Mouse (Mus musculus): ENCODE measurements around the gene Shisa5. TPM values are rescaled to one million over a fixed set of nuclear protein-coding genes. Genes with fewer than 3 reads are reported as not detected.

Shisa5 gene
- polyA plus RNA-seq, 1 experiment, result 4,319 TPM

DNA sequence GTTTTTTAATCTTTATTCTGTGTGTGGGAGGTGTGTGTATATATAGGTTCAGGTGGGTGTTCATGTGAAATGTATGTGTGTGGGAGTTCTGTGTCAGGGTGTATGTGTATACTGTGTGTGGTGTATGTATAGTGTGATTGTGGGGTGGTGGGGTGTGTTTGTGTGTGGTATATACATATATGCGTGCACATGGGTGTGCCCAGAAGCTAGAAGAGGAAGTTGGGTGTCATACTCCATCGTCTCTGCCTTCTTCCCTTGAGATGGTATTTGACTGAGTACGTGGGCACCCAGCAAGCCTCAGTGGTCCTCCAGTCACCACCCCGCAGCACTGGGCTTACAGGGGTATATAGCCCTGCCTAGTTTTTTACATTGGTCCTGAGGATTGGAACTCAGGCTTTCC lies 16.9 kb upstream of the Shisa5 start:
- Histone ChIP-seq H3K36me3 (ENCODE audit: control insufficient read depth, insufficient read depth, low read length) (no peaks in the 10 kb centered on the region; the same call in 1 of the 2 replicates), H3K4me3 (ENCODE audit: extremely low read depth, insufficient read depth, insufficient read length) (no peak overlapping the region), H3K4me1 (ENCODE audit: control insufficient read depth, insufficient read depth, insufficient read length) (peaks cover 22% of the 10 kb centered on the region), H3K27me3 (ENCODE audit: control insufficient read depth, insufficient read depth, low read length) (no peaks in the 10 kb centered on the region), H3K27ac (ENCODE audit: insufficient read depth, low read length) (peak overlapping the region; percentile 92)
- no peak for TF ChIP-seq POLR2A (IDR thresholded peaks at IDR 0.05; ENCODE audit: low read depth, low read length)
- no peak for TF ChIP-seq CTCF (IDR thresholded peaks at IDR 0.05; ENCODE audit: extremely low read depth, insufficient read depth, insufficient read length, insufficient replicate concordance)
- WGBS, result 20% methylated on average over 4 of the region's 4 CpGs
- DNase-seq (ENCODE audit: low read depth in 1 of 2, low spot score in 2 of 2), result peak; percentile 46 to 51

DNA sequence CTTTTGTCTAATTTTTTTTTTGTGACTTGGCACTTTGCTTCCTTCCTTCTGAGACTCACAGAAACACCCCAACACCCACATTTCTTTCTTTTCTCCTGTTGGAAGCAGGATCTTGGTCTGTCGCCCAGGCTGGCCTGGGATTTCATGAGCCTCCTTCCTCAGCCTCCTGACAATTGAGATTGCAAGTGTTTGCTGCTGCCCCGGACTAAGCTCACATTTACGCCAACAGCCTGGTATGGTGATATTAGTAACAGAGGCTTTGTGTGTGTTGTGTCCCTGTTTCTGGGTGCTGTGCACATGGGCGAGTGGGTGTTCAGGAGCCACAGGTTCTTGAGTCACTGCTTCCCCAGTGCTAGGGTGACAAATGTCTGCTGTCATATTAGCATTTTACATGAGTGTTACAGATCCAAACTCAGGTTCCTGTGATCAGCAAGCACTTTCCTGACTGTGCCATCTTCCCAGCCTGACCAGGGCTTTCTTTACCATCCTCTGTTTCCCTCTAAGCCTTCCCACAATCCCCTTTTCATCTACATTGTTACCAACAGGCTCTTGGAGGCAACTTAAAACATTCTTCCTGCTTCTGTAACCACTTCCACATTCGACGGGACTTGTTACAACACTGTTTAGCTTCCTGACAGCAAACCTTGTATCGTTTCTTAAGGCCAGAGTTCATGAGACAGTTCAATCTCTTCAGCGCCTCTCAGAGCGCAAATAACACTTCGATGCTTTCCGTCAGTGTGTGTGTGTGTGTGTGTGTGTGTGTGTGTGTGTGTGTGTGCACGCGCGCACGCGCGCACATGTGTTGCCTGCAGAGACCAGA lies 15.3 kb upstream of the Shisa5 start:
- Histone ChIP-seq H3K27ac (ENCODE audit: insufficient read depth, low read length) (peak overlapping the region; percentile 71), H3K4me1 (ENCODE audit: control insufficient read depth, insufficient read depth, insufficient read length) (peaks cover 22% of the 10 kb centered on the region), H3K27me3 (ENCODE audit: control insufficient read depth, insufficient read depth, low read length) (no peaks in the 10 kb centered on the region), H3K4me3 (ENCODE audit: extremely low read depth, insufficient read depth, insufficient read length) (no peak overlapping the region), H3K36me3 (ENCODE audit: control insufficient read depth, insufficient read depth, low read length) (no peaks in the 10 kb centered on the region; the same call in 1 of the 2 replicates)
- WGBS, result 56% methylated on average over 17 of the region's 17 CpGs
- TF ChIP-seq CTCF (IDR thresholded peaks at IDR 0.05; ENCODE audit: extremely low read depth, insufficient read depth, insufficient read length, insufficient replicate concordance), result no peak
- no peak for TF ChIP-seq POLR2A (IDR thresholded peaks at IDR 0.05; ENCODE audit: low read depth, low read length)
- no peak for DNase-seq (ENCODE audit: low read depth in 1 of 2, low spot score in 2 of 2)

DNA sequence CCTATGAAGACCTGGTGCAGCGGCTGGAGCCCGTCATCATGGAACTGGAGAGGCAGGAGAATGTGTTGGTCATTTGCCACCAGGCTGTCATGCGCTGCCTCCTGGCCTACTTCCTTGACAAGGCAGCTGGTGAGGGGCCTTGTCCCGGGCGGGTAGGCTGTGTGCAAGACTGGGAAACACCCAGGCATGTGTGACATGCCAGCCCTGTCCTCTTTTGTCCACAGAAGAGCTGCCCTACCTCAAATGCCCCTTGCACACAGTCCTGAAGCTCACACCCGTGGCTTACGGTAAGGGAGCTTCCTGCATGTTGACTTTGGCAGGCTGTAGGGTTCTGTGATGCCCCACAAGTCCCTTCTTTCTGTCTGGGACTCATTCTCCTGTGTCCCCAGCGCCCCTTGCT lies 10.8 kb upstream of the Shisa5 start:
- no peak for DNase-seq (ENCODE audit: low read depth in 1 of 2, low spot score in 2 of 2)
- Histone ChIP-seq H3K36me3 (ENCODE audit: control insufficient read depth, insufficient read depth, low read length) (0 out of 2 replicates have a peak, but pooled peaks cover 2% of the 10 kb centered on the region), H3K4me1 (ENCODE audit: control insufficient read depth, insufficient read depth, insufficient read length) (peaks cover 15% of the 10 kb centered on the region; the same call in 1 of the 2 replicates), H3K4me3 (ENCODE audit: extremely low read depth, insufficient read depth, insufficient read length) (no peak overlapping the region), H3K27me3 (ENCODE audit: control insufficient read depth, insufficient read depth, low read length) (no peaks in the 10 kb centered on the region), H3K27ac (ENCODE audit: insufficient read depth, low read length) (no peak overlapping the region)
- TF ChIP-seq POLR2A (IDR thresholded peaks at IDR 0.05; ENCODE audit: low read depth, low read length) (no peak), CTCF (IDR thresholded peaks at IDR 0.05; ENCODE audit: extremely low read depth, insufficient read depth, insufficient read length, insufficient replicate concordance) (no peak)
- WGBS, result 80% methylated on average over 8 of the region's 8 CpGs

DNA sequence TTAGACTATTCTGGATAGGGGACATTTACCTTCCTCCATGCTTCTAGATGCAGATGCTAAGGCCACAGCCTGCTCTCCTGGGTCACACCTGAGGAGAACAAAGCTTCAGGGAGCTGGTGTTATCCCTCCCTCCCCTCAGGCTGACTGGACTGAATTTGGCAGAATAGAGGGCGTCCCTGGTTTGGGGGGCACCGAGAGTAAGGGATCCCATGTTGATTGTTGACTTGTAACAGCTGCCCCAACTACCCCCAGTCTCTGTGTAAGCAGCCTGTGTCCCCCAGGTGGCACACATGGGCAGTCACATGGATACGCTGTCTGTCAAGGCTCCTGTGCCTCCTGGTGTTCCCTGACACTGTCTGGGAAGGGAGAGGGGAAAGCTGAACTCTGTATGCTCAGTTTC lies 9.9 kb upstream of the Shisa5 start:
- TF ChIP-seq CTCF (IDR thresholded peaks at IDR 0.05; ENCODE audit: extremely low read depth, insufficient read depth, insufficient read length, insufficient replicate concordance) (no peak), POLR2A (IDR thresholded peaks at IDR 0.05; ENCODE audit: low read depth, low read length) (no peak)
- no peak overlapping the region for H3K4me3 ChIP-seq (ENCODE audit: extremely low read depth, insufficient read depth, insufficient read length)
- peaks cover 7% of the 10 kb centered on the region; the same call in 1 of the 2 replicates for H3K4me1 ChIP-seq (ENCODE audit: control insufficient read depth, insufficient read depth, insufficient read length)
- 96% methylated on average over 3 of the region's 3 CpGs for WGBS
- H3K36me3 ChIP-seq (ENCODE audit: control insufficient read depth, insufficient read depth, low read length), result 0 out of 2 replicates have a peak, but pooled peaks cover 2% of the 10 kb centered on the region
- no peaks in the 10 kb centered on the region for H3K27me3 ChIP-seq (ENCODE audit: control insufficient read depth, insufficient read depth, low read length)
- DNase-seq (ENCODE audit: low read depth in 1 of 2, low spot score in 2 of 2), result no peak
- H3K27ac ChIP-seq (ENCODE audit: insufficient read depth, low read length), result no peak overlapping the region

DNA sequence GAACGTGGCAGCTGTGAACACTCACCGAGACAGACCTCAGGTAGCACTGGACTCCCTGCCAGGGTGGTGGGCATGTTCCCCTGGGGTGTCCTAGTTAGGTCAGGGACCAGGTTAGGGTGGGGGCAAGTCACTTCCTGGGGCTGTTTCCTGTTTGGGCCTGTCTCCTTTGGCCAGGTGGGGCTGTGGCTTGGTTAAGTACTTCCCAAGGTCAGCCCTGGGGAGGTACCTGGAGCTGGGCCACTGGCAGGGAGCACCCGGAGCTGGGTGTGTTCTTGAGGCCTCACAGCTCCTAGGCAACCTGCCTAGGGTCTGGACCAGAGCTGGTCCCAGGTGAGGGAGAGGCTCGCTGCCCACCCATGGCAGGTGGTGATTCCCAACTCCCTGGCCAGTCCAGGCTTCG lies 9.4 kb upstream of the Shisa5 start:
- Histone ChIP-seq H3K27ac (ENCODE audit: insufficient read depth, low read length) (no peak overlapping the region), H3K4me1 (ENCODE audit: control insufficient read depth, insufficient read depth, insufficient read length) (peaks cover 4% of the 10 kb centered on the region; the same call in 1 of the 2 replicates), H3K4me3 (ENCODE audit: extremely low read depth, insufficient read depth, insufficient read length) (no peak overlapping the region), H3K36me3 (ENCODE audit: control insufficient read depth, insufficient read depth, low read length) (0 out of 2 replicates have a peak, but pooled peaks cover 2% of the 10 kb centered on the region), H3K27me3 (ENCODE audit: control insufficient read depth, insufficient read depth, low read length) (no peaks in the 10 kb centered on the region)
- DNase-seq (ENCODE audit: low read depth in 1 of 2, low spot score in 2 of 2), result no peak
- 68% methylated on average over 5 of the region's 5 CpGs for WGBS
- no peak for TF ChIP-seq CTCF (IDR thresholded peaks at IDR 0.05; ENCODE audit: extremely low read depth, insufficient read depth, insufficient read length, insufficient replicate concordance)
- TF ChIP-seq POLR2A (IDR thresholded peaks at IDR 0.05; ENCODE audit: low read depth, low read length), result no peak

DNA sequence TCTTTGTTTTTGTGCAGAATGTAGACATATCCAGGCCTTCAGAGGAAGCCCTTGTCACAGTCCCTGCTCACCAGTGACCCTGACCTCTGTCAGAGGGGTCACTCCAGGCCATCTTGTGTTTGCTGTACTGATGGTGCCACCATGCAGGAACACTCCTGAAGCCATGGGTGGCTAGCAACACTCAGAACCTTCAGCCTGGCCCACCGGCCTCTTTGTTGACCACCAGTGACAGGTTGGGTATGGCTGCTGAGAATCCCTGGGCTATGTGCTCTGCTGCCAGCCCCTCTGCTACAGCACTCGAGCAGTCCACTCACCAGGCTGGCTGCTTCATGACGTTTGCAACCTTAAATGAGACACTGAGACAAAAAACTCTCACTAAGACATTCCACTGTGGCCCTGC lies 8.1 kb upstream of the Shisa5 start:
- H3K36me3 ChIP-seq (ENCODE audit: control insufficient read depth, insufficient read depth, low read length), result 0 out of 2 replicates have a peak, but pooled peaks cover 2% of the 10 kb centered on the region
- no peak overlapping the region for H3K27ac ChIP-seq (ENCODE audit: insufficient read depth, low read length)
- no peak overlapping the region for H3K4me3 ChIP-seq (ENCODE audit: extremely low read depth, insufficient read depth, insufficient read length)
- peaks cover 4% of the 10 kb centered on the region; the same call in 1 of the 2 replicates for H3K4me1 ChIP-seq (ENCODE audit: control insufficient read depth, insufficient read depth, insufficient read length)
- H3K27me3 ChIP-seq (ENCODE audit: control insufficient read depth, insufficient read depth, low read length), result no peaks in the 10 kb centered on the region
- no peak for TF ChIP-seq POLR2A (IDR thresholded peaks at IDR 0.05; ENCODE audit: low read depth, low read length)
- TF ChIP-seq CTCF (IDR thresholded peaks at IDR 0.05; ENCODE audit: extremely low read depth, insufficient read depth, insufficient read length, insufficient replicate concordance), result no peak
- 88% methylated on average over 3 of the region's 3 CpGs for WGBS
- no peak for DNase-seq (ENCODE audit: low read depth in 1 of 2, low spot score in 2 of 2)

DNA sequence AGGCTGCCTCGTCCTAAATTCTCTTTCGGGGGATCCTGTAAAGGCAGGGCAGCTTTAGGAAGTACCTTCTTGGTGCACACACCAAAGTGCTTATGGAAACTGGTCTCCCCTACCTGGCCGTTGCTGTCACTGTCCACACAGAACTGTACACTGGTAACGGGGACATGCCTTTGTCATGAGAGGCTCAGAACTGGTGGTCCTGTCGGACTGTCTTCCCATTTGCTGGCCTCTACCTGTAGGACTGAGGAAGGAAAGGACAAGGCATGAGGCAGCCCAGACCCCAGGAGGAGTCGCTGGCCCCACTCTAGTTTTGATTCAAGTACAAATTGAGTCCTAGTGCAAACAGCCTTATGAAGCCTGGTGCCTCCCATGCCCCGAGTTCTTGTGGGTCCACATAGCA lies 7.4 kb upstream of the Shisa5 start:
- peaks cover 4% of the 10 kb centered on the region; the same call in 1 of the 2 replicates for H3K4me1 ChIP-seq (ENCODE audit: control insufficient read depth, insufficient read depth, insufficient read length)
- H3K27ac ChIP-seq (ENCODE audit: insufficient read depth, low read length), result no peak overlapping the region
- H3K36me3 ChIP-seq (ENCODE audit: control insufficient read depth, insufficient read depth, low read length), result 0 out of 2 replicates have a peak, but pooled peaks cover 2% of the 10 kb centered on the region
- WGBS, result 90% methylated on average over 7 of the region's 7 CpGs
- no peaks in the 10 kb centered on the region for H3K27me3 ChIP-seq (ENCODE audit: control insufficient read depth, insufficient read depth, low read length)
- no peak for DNase-seq (ENCODE audit: low read depth in 1 of 2, low spot score in 2 of 2)
- TF ChIP-seq CTCF (IDR thresholded peaks at IDR 0.05; ENCODE audit: extremely low read depth, insufficient read depth, insufficient read length, insufficient replicate concordance) (no peak), POLR2A (IDR thresholded peaks at IDR 0.05; ENCODE audit: low read depth, low read length) (no peak)
- H3K4me3 ChIP-seq (ENCODE audit: extremely low read depth, insufficient read depth, insufficient read length), result no peak overlapping the region
